Mouse (Mus musculus): ENCODE measurements around the gene Pitpnm2.

DNA sequence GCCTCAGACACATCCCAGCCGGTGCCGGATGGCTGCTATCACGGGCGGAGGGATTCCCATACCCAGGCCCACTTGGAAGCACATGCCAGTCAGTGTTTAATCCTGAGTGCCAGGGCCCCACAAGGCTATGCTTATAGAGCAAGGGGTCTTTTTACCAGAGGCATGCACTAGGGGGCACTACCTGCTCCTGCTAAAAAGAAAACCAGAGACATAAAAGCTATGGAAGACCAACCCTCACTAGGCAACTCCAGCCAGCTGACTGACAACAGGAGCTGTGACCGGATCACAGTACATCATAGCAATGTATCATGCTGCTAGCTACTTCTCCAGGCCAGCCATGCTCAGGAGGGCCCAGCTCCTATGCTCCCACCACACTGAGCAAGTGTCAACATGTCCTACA, 87.0 kb downstream of the Pitpnm2 start:
- peak; percentile 8 for TF ChIP-seq CTCF (IDR thresholded peaks at IDR 0.05; ENCODE audit: control insufficient read depth, insufficient read depth, insufficient read length)
- TF ChIP-seq USF1 (IDR thresholded peaks at IDR 0.05; ENCODE audit: low read depth) = no peak
- no peak for TF ChIP-seq MYOG (IDR thresholded peaks at IDR 0.05; ENCODE audit: control insufficient read depth, extremely low read depth, insufficient read length)
